Mouse (Mus musculus): ENCODE results near the gene Kctd20.

- TF ChIP-seq CTCF (IDR thresholded peaks at IDR 0.05; ENCODE audit: control insufficient read depth, insufficient read depth, insufficient read length) (no peak), USF1 (IDR thresholded peaks at IDR 0.05; ENCODE audit: low read depth) (no peak), CEBPB (IDR thresholded peaks at IDR 0.05; ENCODE audit: low read depth) (no peak)
Measured at GRCm38 (mm10) chr17:29006812-29007211, 55.1 kb downstream of the Kctd20 start.

Data from C2C12 (cell line).